Mouse (Mus musculus) intestine, embryonic 14.5 days (tissue): ENCODE measurements at regions not wholly inside any gene's neighbourhood (a gene's known extent, or its start where the extent isn't known, plus 50 kb on each side); places are given as distances from the start of the nearest gene placed in this dataset.

ENCODE experiments used
- ATAC-seq: fragments of 200-750 bp; cut with Nextera tagmentation; replicated peaks from 2 replicates; pipeline ENCODE4 v1.8.0; 2017; ENCODE audit warnings: low read depth, moderate number of reproducible peaks, moderate TSS enrichment, moderate library complexity; ENCODE audit not compliant: low FRiP score, low TSS enrichment
- DNase-seq: peaks from one replicate; pipeline ENCODE4 v3.0.0-alpha.2; 2018; ENCODE audit warnings: low spot score
- H3K27ac ChIP-seq: fragments of 300-500 bp; sonication (generic); 2 replicates; pipeline ENCODE4 v1.5.1; 2014; ENCODE audit warnings: low read depth, mild to moderate bottlenecking, control low read depth
- H3K27me3 ChIP-seq: fragments of 300-500 bp; sonication (generic); replicated peaks from 2 replicates; pipeline ENCODE4 v1.6.1; 2014; ENCODE audit warnings: low read length, control low read depth; ENCODE audit not compliant: control insufficient read depth, insufficient read depth
- H3K36me3 ChIP-seq: fragments of 300-500 bp; sonication (generic); 2 replicates; pipeline ENCODE4 v1.6.1; 2014; ENCODE audit warnings: low read length, control low read depth; ENCODE audit not compliant: control insufficient read depth, insufficient read depth
- H3K4me1 ChIP-seq: fragments of 300-500 bp; sonication (generic); replicated peaks from 2 replicates; pipeline ENCODE4 v1.6.1; 2014; ENCODE audit warnings: low read length, control low read depth, mixed read lengths; ENCODE audit not compliant: control insufficient read depth, insufficient read depth
- H3K4me2 ChIP-seq: fragments of 300-500 bp; sonication (generic); 2 replicates; pipeline ENCODE4 v1.6.1; 2014; ENCODE audit warnings: low read length
- H3K4me3 ChIP-seq: fragments of 300-500 bp; sonication (generic); 2 replicates; pipeline ENCODE4 v1.5.1; 2014; ENCODE audit warnings: low read depth, low read length, control low read depth, mixed read lengths
- H3K9ac ChIP-seq: fragments of 300-500 bp; sonication (generic); 2 replicates; pipeline ENCODE4 v1.6.1; 2014; ENCODE audit warnings: mild to moderate bottlenecking, low read length
- H3K9me3 ChIP-seq: fragments of 300-500 bp; sonication (generic); 2 replicates; pipeline ENCODE4 v1.6.1; 2016; ENCODE audit warnings: low read length, control low read depth; ENCODE audit not compliant: control insufficient read depth
- WGBS: fragments of 180-500 bp; shearing (Covaris S2); extraction: QIAGEN DNeasy Blood & Tissue Kit; methylation state at CpG from one replicate; pipeline ENCODE4 v1.1.7; 2014; 5-methylcytosine and 5-hydroxymethylcytosine counted together

GRCm38 (mm10) chr13:107539867-107540266 is 504.4 kb upstream of the Smim15 start:
- ATAC-seq: no peak
- DNase-seq: no peak
- H3K36me3 ChIP-seq: no peaks in the 10 kb centered on the region
- no peak overlapping the region for H3K27ac ChIP-seq
- 0 out of 2 replicates have a peak, but pooled peaks cover 2% of the 10 kb centered on the region for H3K9me3 ChIP-seq
- H3K27me3 ChIP-seq: no peaks in the 10 kb centered on the region
- H3K4me1 ChIP-seq: no peaks in the 10 kb centered on the region
- no peak overlapping the region for H3K9ac ChIP-seq
- no peak overlapping the region for H3K4me3 ChIP-seq
- 91% methylated on average over 4 of the region's 4 CpGs for WGBS
- no peak overlapping the region for H3K4me2 ChIP-seq

DNA sequence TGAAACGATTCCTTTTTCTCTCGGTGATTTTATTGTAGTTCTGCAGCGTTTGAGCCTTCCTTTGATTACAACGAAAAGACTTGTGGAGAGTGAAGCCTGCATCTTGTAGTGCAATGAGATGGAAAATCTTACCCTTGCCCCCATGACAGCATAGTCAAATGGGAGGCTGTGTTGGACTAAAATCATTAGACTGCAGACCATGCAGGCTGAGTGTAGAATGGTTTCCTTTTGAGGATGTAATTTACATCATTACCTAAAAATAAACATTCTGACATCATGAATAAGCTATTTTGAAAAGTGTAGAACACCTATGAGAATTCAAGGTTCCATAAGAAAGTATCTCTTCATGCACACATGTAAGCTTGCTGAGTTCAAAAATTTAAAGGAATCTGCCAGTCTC is 504.9 kb upstream of the Smim15 start:
- Histone ChIP-seq H3K9ac (no peak overlapping the region), H3K27me3 (no peaks in the 10 kb centered on the region), H3K27ac (no peak overlapping the region), H3K9me3 (0 out of 2 replicates have a peak, but pooled peaks cover 2% of the 10 kb centered on the region), H3K4me3 (no peak overlapping the region), H3K4me1 (no peaks in the 10 kb centered on the region), H3K4me2 (no peak overlapping the region), H3K36me3 (no peaks in the 10 kb centered on the region)
- WGBS: 89% methylated on average over 4 of the region's 4 CpGs
- DNase-seq (no peak), ATAC-seq (no peak)

- no peak for DNase-seq
- Histone ChIP-seq H3K27ac (no peak overlapping the region), H3K9ac (no peak overlapping the region), H3K4me2 (no peak overlapping the region), H3K36me3 (no peaks in the 10 kb centered on the region), H3K4me3 (no peak overlapping the region), H3K4me1 (no peaks in the 10 kb centered on the region), H3K27me3 (no peaks in the 10 kb centered on the region), H3K9me3 (no peaks in the 10 kb centered on the region)
- 87% methylated on average over 5 of the region's 5 CpGs for WGBS
- no peak for ATAC-seq
These were observed 509.0 kb upstream of the Smim15 start for GRCm38 (mm10) chr13:107535213-107535612.

- Histone ChIP-seq H3K9me3 (no peaks in the 10 kb centered on the region), H3K4me1 (no peaks in the 10 kb centered on the region), H3K27me3 (no peaks in the 10 kb centered on the region), H3K4me3 (no peak overlapping the region), H3K27ac (no peak overlapping the region), H3K36me3 (no peaks in the 10 kb centered on the region), H3K4me2 (no peak overlapping the region), H3K9ac (no peak overlapping the region)
- DNase-seq (no peak), ATAC-seq (no peak)
- WGBS: 84% methylated on average over 3 of the region's 3 CpGs
These were observed 510.9 kb upstream of the Smim15 start for GRCm38 (mm10) chr13:107533323-107533722.

DNA sequence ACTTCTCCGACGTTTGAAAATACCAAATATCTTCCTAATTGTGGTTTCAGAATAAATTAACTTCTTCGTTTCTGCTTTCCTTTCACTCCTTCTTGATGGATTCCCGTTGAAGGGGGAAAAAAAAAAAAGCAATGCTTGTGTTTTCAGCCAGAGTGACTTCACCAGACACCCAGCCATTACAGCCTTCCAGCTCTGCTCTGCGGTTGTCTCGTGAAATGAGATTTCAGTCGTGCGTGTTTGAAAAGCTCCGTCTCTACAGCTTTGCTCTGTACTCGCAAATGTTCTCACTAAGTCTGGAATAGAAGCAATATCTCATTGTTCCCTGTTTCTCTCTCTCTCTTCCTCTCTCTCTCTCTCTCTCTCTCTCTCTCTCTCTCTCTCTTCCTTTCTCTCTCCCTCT is 509.6 kb upstream of the Kif2a start:
- WGBS: 48% methylated on average over 10 of the region's 10 CpGs
- Histone ChIP-seq H3K4me2 (no peak overlapping the region), H3K4me3 (no peak overlapping the region), H3K27me3 (no peaks in the 10 kb centered on the region), H3K9ac (no peak overlapping the region), H3K4me1 (no peaks in the 10 kb centered on the region), H3K9me3 (no peaks in the 10 kb centered on the region), H3K27ac (no peak overlapping the region), H3K36me3 (no peaks in the 10 kb centered on the region)
- DNase-seq (no peak), ATAC-seq (no peak)

GRCm38 (mm10) chr13:107531026-107531425 is 509.1 kb upstream of the Kif2a start:
- 36% methylated on average over 8 of the region's 8 CpGs for WGBS
- Histone ChIP-seq H3K9me3 (no peaks in the 10 kb centered on the region), H3K27me3 (no peaks in the 10 kb centered on the region), H3K9ac (no peak overlapping the region), H3K4me2 (no peak overlapping the region), H3K27ac (no peak overlapping the region; the same call in 1 of the 2 replicates), H3K4me3 (no peak overlapping the region), H3K36me3 (no peaks in the 10 kb centered on the region), H3K4me1 (no peaks in the 10 kb centered on the region)
- DNase-seq (no peak), ATAC-seq (no peak)

- ATAC-seq (no peak), DNase-seq (no peak)
- WGBS: 61% methylated on average over 1 of the region's 1 CpGs
- H3K36me3 ChIP-seq: no peaks in the 10 kb centered on the region
- H3K4me2 ChIP-seq: no peak overlapping the region
- no peaks in the 10 kb centered on the region for H3K9me3 ChIP-seq
- no peak overlapping the region for H3K4me3 ChIP-seq
- H3K4me1 ChIP-seq: no peaks in the 10 kb centered on the region
- H3K9ac ChIP-seq: no peak overlapping the region
- H3K27me3 ChIP-seq: no peaks in the 10 kb centered on the region
- no peak overlapping the region for H3K27ac ChIP-seq
These were observed 508.5 kb upstream of the Kif2a start for GRCm38 (mm10) chr13:107530392-107530791.

- DNase-seq (no peak), ATAC-seq (no peak)
- Histone ChIP-seq H3K9me3 (no peaks in the 10 kb centered on the region), H3K27ac (no peak overlapping the region), H3K4me1 (no peaks in the 10 kb centered on the region), H3K4me3 (no peak overlapping the region), H3K36me3 (no peaks in the 10 kb centered on the region), H3K4me2 (no peak overlapping the region), H3K27me3 (no peaks in the 10 kb centered on the region), H3K9ac (no peak overlapping the region)
- WGBS: 49% methylated on average over 15 of the region's 15 CpGs
These were observed 507.0 kb upstream of the Kif2a start for GRCm38 (mm10) chr13:107528724-107529456.

DNA sequence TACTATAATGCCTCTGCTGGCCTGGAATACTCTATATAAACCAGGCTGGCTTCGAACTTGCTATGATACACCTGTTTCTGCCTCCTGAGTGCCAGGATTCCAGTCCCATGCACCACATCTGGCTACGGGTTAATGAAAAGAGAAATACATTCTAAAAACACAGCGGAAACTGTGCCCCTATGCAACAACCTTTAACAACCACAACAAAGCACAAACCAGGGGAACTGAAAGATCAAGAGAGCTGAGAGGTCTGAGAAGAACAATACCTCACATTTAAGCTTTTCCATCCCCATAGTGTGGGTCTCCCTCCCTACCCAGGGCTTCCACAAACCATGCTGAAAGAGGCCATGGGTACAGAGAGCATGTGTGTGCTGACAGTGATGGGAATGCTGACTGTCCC is 501.0 kb upstream of the Kif2a start:
- no peaks in the 10 kb centered on the region for H3K36me3 ChIP-seq
- no peak overlapping the region for H3K9ac ChIP-seq
- H3K4me3 ChIP-seq: no peak overlapping the region
- no peak for DNase-seq
- H3K4me2 ChIP-seq: no peak overlapping the region
- ATAC-seq: no peak
- no peaks in the 10 kb centered on the region for H3K4me1 ChIP-seq
- no peaks in the 10 kb centered on the region for H3K9me3 ChIP-seq
- H3K27ac ChIP-seq: no peak overlapping the region
- 83% methylated on average over 3 of the region's 3 CpGs for WGBS
- no peaks in the 10 kb centered on the region for H3K27me3 ChIP-seq
